Mouse (Mus musculus) layer of hippocampus, adult 8-10 months (tissue): ENCODE results near the gene Alad. TPM values are rescaled to one million over a fixed set of nuclear protein-coding genes. Genes with fewer than 3 reads are reported as not detected.
"Not testable (repeated sequence)": the region's sequence is repeated elsewhere in the genome, so short reads cannot be mapped to it uniquely, and the experiment has no call there.

Experiments
- DNase-seq, 2 experiments: peaks; one replicate each; pipeline ENCODE4 v3.0.0; 2022; ENCODE audit warnings: low spot score in 2 of 2
- total RNA-seq, 4 experiments: library from RNA; stranded (reverse); gene quantifications; 2 replicates each; pipeline ENCODE4 v1.2.4; 2022

Alad gene
- total RNA-seq, 4 experiments from 2014 or later, result 28.4 to 34.6 (median 30.9) TPM

DNA sequence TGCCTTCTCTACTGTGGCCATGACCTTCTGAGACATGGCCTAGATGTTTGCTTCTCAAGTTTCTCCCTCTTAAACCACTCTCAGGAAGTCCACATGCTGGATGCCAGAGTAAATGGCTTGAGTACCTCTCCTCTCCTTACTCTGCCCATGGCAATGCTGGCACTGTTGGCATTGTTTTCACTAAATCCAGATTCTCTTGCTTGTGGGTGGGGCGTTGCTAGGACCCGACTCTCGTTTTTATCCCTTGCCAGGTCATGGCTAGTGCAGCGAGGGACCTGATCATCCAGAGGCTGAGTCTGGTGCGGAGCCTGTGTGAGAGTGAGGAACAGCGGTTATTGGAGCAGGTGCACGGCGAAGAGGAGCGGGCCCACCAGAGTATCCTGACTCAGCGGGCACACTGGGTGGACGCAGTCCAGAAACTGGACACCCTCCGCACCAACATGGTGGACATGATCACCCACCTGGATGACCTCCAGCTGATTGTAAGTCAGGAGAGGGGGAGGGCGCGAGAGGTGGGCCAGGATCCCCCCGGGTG lies 33.5 kb downstream of the Alad start:
- no peak for DNase-seq

DNA sequence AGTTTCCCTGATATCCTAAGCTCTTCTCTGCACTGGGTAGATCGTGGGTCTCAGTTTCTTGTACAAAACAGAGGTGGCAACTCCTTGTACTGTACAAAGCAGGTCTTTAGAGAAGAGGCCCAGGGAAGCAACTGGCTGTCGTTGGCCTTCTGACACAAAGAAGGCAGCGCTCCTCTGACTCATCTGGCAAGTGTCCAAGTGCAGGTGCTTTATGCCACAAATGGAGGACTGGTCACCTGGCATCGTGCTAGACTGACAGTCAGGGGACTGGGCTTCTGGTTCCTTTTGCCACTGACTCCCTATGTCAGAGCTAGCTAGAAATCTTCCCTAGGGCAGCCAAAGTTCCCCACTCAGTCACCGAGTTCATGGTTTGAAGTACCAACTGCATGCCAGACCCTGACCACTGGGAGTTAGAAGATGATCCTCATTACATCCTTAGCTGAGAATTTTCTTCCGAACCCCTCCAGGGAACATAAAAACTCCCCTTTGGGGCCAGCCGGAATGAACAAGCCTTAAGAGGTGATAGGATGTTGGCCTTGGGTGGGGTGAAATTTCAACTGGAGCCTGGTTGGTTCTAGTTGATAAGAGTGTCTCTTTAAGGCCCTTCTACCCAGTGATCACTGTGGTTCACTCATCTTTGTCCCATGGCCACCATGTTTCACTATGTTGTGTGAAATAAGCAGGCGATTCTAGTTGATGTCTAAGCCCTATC lies 34.1 kb downstream of the Alad start:
- no peak for DNase-seq

DNA sequence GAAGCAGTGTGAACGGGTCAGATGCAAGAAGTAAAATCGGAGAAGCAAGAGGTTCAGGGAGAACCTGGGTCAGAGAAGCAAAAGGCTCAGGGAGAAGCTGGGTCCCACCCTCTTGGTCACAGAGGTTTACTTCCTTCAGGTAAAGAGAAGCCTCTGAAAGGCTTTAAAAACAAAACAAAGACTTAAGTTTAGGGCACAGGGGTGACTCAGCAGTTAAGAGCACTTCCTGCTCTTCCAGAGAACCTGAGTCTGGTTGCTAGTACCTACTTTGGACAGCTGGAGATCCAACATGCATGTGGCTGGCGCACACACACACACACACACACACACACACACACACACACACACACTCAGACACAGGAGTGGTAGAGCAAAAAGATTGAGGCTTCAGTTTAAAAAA lies 34.8 kb downstream of the Alad start:
- DNase-seq, result no peak

DNA sequence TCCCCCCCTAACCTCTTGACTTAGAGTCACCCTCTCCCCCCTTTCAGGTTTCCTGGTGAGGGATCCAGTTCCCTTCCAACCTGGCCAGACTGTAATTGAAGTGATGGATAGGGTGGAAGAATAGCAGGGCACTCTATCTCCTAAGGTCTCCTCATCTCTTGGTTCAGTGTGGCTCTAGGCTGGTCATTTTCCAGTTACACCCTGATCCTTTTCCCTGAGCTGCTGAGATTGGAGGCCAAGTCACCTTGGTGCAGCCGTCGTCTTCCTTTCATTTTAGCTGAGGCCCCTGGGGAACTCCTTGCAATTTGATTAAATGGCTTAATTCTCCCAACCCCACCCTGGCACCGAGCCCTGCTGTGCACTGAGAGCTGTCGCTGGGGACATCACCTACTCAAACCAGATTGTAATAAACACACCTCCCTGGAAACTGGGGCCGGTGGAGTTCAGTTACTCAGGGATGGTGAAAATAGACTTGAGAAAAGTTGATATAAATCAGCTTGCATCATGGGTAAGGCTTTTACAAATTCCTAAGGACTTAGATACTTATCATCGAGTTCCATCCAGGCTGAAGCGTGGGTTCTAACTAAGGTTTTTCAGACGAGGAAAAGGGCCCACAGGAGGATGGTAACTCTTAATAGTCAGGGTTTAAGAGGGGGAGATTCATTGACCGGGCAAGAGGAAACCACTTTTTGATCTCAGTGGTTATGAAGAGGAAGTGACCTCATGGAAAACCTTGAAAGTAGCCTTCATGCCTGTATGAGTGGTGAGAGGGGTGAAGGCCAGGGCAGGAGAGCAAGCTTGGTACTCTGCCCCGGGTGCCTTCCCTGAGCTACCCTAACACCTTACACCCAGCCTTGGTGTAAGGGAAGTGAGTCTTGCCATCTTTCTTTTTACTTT lies 38.8 kb downstream of the Alad start:
- DNase-seq, result no peak

DNA sequence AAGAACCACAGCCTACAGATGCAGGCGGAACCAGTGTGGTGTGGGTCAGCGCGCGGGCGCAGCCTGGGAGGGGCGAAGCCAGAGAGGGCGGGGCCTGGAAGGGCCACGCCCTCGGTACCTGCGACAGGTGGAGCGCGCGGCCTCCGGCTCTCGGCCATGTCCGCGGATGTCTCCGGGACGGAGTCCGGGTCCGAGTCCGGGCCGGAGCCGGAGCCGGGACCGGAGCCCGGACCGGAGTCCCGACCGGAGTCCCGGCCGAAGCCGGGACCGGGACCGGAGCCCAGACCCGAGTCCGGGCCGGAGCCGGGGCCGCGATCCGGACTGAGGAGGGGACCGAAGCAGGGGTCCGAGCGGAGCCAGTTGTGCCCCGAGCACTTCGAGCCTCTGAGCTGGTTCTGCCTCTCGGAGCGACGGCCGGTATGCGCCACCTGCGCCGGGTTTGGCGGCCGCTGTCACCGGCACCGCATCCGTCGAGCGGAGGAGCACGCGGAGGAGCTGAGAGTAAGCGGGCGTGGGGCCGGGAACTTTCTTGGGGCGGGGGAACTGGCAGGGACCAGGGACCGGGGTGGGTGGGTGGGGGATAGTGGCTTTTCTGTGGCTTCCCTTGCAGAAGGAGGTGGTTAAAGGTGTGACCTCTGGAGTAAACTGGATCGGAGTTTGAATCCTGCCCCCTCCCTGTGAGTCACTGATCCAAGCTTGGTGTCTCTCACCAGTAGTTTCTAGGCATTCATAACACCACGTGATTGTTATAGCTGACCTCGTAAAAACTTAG lies 39.6 kb downstream of the Alad start, which contains the start of gene Bspry:
Bspry (plus strand) TSS at position 117 of the 772 bp plus-strand sequence.
- DNase-seq, result no peak

DNA sequence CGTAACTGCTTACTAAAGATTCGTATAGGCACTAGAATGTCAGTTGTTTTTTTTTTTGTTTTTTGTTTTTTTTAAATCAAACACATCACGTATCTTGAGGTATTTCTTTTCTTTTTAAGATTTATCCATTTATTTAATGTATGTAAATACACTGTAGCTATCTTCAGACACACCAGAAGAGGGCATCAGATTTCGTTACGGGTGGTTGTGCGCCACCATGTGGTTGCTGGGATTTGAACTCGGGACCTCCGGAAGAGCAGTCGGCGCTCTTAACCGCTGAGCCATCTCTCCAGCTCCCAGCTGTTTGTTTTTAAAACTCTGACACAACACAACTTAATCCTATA lies 40.2 kb downstream of the Alad start:
- DNase-seq, result not testable (repeated sequence)

DNA sequence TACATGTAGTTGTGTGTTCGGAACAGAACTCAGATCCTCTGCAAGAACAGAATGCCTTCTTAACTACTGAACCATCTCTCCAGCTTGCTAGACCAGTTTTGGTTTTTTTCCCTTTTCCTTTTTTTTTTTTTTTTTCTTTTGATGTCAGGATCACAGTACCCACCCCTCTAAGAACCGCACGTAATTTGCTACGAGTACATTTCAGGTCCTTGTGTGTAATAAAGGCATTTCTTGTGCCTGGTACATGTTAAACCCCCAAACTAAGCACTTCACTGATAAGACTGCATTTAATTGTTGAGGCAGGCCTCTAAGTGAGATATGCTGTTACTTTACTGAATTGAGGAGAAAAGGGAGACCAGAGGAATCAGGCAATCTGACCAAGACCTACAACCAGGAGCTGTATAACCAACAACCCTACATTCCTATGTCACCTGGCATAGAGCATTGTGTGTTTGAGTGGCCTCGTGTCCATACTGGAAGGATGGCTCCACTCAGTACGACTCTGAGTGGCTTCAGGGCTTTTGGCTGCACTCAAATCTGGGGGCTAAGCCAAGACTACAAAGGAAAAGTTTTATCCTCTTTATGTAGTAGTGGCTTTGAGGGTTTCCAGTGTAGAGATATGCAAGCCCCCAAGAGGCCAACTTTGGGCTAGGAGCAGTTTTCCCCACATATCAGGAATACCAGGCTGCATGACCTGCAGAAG lies 42.0 kb downstream of the Alad start:
- DNase-seq, result no peak

DNA sequence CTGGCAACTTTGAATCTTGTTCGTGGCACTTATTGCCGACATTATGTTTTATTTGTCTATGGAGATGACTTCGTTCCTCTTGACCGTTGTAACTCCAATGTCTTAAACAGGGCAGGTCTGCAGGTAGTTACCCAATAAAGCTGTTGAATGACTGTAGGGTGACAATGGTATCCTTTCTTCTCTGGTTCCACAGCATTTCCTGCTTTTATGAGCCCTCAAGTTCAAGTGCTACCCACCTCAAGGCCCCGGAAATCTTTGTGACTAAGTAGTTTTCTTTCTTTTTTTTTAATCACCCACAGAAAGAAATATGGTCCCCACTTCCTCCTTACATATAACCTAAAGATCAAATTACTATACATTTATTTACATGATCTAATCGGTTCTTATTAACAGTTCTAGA lies 43.9 kb downstream of the Alad start:
- DNase-seq, result no peak

DNA sequence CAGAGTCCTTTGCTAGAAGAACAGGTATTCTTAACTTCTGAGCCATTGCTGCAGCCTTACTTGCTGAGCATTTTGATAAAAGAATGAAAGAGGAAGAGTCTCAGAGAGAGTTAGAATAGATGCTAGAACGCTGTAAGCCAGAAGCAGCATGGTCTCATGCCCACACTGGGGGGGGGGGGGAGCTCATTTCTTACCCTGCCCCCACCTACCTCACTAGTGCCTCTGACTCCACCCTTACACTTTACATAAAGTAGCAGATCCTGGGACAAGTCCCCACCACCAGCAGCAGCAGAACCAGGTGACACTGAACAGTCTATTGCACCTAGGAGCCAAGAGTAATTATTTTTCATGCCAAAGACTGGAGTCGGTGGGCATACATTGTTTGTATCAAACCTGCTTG lies 44.6 kb downstream of the Alad start:
- DNase-seq, result no peak

DNA sequence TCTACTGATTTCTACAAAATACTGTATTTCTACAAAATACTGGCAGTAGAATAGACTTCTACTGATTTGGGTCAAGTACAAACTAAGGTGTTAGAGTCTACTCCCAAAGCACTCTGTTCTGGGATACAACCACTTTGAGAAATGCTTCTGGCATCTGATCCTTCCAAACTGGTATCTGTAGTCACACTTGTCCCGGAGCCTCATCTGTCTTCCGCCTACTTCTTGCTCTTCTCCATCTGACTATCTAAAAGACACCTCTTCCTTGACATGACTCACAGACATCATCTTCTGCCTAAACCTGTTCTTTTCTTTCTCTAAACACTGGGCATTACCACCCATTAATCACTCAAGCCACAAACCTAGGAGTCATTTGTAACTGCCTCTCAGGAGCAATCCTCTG lies 47.6 kb downstream of the Alad start:
- no peak for DNase-seq

DNA sequence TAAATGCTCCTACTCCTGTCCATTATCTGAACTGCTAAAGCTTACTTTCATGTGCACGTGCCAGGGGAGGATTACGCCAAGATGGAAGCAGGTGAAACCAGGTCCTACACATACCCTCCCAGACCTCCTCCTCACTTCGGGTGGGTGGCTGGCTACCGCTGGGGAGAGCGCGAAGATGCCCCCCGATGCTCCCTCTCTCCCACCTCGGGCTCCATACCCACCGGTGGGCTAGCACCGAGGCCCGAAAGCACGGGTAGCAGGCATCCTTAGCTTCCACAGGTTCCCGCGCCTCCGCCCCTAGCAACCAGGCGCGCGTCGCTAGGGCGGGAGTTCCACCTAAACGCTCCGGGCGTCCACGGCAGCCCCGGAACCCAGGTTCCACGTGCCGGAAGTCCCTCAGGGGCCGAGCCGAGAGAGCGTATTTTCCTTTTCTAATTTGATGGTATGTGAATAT lies 49.1 kb downstream of the Alad start, which contains the start of gene Wdr31:
Wdr31 (minus strand) TSS at position 299 of the 454 bp plus-strand sequence.
- peak; percentile 63 to 82 for DNase-seq

DNA sequence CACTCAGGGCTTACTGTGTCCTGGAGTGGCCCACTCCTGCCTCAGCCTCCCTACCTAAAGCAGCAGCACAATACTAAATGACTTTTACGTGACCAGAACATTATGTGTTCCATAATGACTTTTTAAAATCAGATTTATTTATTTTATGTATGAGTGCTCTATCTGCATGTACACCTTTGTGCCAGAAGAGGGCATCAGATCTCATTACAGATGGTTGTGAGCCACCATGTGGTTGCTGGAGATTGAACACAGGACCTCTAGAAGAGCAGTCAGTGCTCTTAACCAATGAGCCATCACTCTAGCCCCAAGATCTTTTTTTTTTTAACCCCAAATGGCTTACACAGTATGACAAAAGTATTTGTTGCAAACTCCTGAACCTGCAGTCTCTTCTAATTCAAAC lies 51.6 kb downstream of the Alad start:
- DNase-seq, result no peak

DNA sequence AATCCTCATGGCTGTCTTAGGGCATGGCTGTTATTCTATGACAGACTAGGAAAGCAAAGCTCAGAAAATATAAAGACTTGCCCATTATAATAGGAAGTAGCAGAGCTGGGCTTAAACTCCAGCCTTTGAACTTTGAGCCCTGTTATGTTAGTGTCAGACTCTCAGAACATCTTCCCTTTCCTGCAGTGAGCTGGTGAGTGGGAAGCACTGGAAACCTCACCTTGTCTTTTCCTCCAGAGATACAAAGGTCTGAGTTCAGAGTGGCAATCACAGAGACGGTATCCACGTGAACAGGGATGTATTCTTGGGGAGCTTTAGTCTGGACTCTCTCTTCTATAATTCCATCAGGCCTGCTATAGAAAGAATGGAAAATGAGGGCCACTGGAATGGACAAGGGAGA lies 56.6 kb downstream of the Alad start:
- DNase-seq, result no peak

DNA sequence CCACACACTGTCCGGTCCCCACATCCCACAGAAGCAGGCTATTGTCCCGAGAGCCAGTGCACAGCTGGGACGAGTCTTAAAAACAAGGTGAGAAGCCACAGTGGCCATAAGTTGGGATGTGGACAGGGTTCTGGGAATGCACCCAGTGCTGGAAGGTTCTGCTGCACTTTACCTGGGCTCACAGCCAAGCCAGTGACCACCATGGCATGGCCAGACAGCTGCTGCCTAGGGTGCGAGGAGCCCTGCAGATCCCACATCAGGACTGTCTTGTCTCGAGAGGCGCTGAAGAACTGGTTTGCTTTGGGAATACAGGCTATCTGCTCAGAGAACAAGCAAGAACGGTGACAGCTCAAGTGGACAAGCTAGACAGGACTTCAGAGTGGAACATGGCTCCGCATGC lies 59.4 kb downstream of the Alad start:
- no peak for DNase-seq

Other genes with a start within 250 kb of the Alad start
- gene Fkbp15, start 159.4 kb downstream of the Alad start, total RNA-seq, result 10 to 100 TPM; 40.7 to 49.8 (median 46.1) TPM
- gene Slc31a1, start 159.2 kb downstream of the Alad start, total RNA-seq, result 10 to 100 TPM; 11.1 to 14.0 (median 12.6) TPM
- 10 to 100 TPM; 52.6 to 57.3 (median 53.7) TPM for gene Cdc26, start 111.3 kb downstream of the Alad start, total RNA-seq
- gene Prpf4, start 111.1 kb downstream of the Alad start, total RNA-seq, result 10 to 100 TPM; 12.6 to 16.1 (median 14.0) TPM
- gene Rnf183, start 84.7 kb downstream of the Alad start, total RNA-seq, result not detected
- gene Wdr31, start 49.0 kb downstream of the Alad start, total RNA-seq, result 10 to 100 TPM in 1 of 4 experiments, 1 to 10 TPM in 3; 7.7 to 10.0 (median 8.5) TPM
- under 1 TPM in 3 of 4 experiments, not detected in 1; 0.28 to 0.43 (median 0.30) TPM for gene Bspry, start 39.9 kb downstream of the Alad start, total RNA-seq
- gene Hdhd3, start 16.5 kb downstream of the Alad start, total RNA-seq, result 10 to 100 TPM in 1 of 4 experiments, 1 to 10 TPM in 3; 8.6 to 11.5 (median 9.6) TPM
- 10 to 100 TPM; 27.5 to 29.7 (median 27.9) TPM for gene Pole3, start 5.2 kb upstream of the Alad start, total RNA-seq
- gene 4933430I17Rik, start 5.5 kb upstream of the Alad start, total RNA-seq, result under 1 TPM in 3 of 4 experiments, not detected in 1; 0.23 to 0.59 (median 0.55) TPM
- 10 to 100 TPM; 24.2 to 29.3 (median 26.5) TPM for gene Rgs3, start 39.9 kb upstream of the Alad start, total RNA-seq